Mouse (Mus musculus) embryonic facial prominence, embryonic 12.5 days (tissue): ENCODE results near the gene Mme. TPM values are rescaled to one million over a fixed set of nuclear protein-coding genes. Genes with fewer than 3 reads are reported as not detected.
A peak's percentile ranks its signal among the peaks of the same experiment; 100 is the strongest.

ENCODE experiments used
- ATAC-seq: fragments of 200-750 bp; cut with Nextera tagmentation; 2 replicates; pipeline ENCODE4 v1.8.0; 2017; ENCODE audit not compliant: insufficient number of reproducible peaks, insufficient read depth, low FRiP score, low TSS enrichment
- H3K27ac ChIP-seq: fragments of 300-500 bp; sonication (generic); 2 replicates; pipeline ENCODE4 v1.5.1; 2016; ENCODE audit warnings: mild to moderate bottlenecking
- H3K27me3 ChIP-seq: fragments of 300-500 bp; sonication (generic); 2 replicates; pipeline ENCODE4 v1.6.1; 2016; ENCODE audit warnings: mild to moderate bottlenecking, moderate library complexity
- H3K36me3 ChIP-seq: fragments of 300-500 bp; sonication (generic); 2 replicates; pipeline ENCODE4 v1.6.1; 2016; ENCODE audit warnings: mild to moderate bottlenecking
- H3K4me1 ChIP-seq: fragments of 300-500 bp; sonication (generic); 2 replicates; pipeline ENCODE4 v1.6.1; 2016
- H3K4me2 ChIP-seq: fragments of 300-500 bp; sonication (generic); replicated peaks from 2 replicates; pipeline ENCODE4 v1.6.1; 2016; ENCODE audit warnings: mild to moderate bottlenecking, moderate library complexity
- H3K4me3 ChIP-seq: fragments of 300-500 bp; sonication (generic); 2 replicates; pipeline ENCODE4 v1.5.1; 2016; ENCODE audit warnings: mild to moderate bottlenecking
- H3K9ac ChIP-seq: fragments of 300-500 bp; sonication (generic); 2 replicates; pipeline ENCODE4 v1.6.1; 2016; ENCODE audit warnings: mild to moderate bottlenecking, moderate library complexity
- H3K9me3 ChIP-seq: fragments of 300-500 bp; sonication (generic); 2 replicates; pipeline ENCODE4 v1.6.1; 2016; ENCODE audit warnings: mild to moderate bottlenecking, moderate library complexity
- WGBS: fragments of 180-500 bp; shearing (Covaris S2); methylation state at CpG from one replicate; pipeline ENCODE4 v1.1.7; 2016; 5-methylcytosine and 5-hydroxymethylcytosine counted together
- polyA plus RNA-seq: library from polyadenylated mRNA; unstranded; fragments of >200 nt; fragmentation: Nextera tagmentation; extraction: Ambion mirVana; gene quantifications from 2 replicates; pipeline ENCODE4 v1.2.1, GENCODE M21; 2016

Gene Mme
- polyA plus RNA-seq, 1 experiment from 2014 or later, result 48.1 TPM

- H3K27ac ChIP-seq, result peak overlapping the region; percentile 98
- H3K4me2 ChIP-seq, result peak overlapping the region; percentile 86
- no peaks in the 10 kb centered on the region for H3K36me3 ChIP-seq
- 0 out of 2 replicates have a peak, but pooled peaks cover 4% of the 10 kb centered on the region for H3K4me1 ChIP-seq
- no peaks in the 10 kb centered on the region for H3K9me3 ChIP-seq
- no peaks in the 10 kb centered on the region for H3K27me3 ChIP-seq
- WGBS, result 2% methylated on average over 12 of the region's 12 CpGs
- H3K4me3 ChIP-seq, result peak overlapping the region; percentile 81
- ATAC-seq, result 0 out of 2 replicates have a peak, but pooled peaks have one; percentile 17
- peak overlapping the region; percentile 81 for H3K9ac ChIP-seq
These were observed 55.1 kb downstream of the Mme start for GRCm38 (mm10) chr3:63296411-63296810.

GRCm38 (mm10) chr3:63297787-63298186 lies 56.5 kb downstream of the Mme start:
- ATAC-seq, result no peak
- Histone ChIP-seq H3K4me1 (0 out of 2 replicates have a peak, but pooled peaks cover 4% of the 10 kb centered on the region), H3K27ac (no peak overlapping the region), H3K9ac (no peak overlapping the region), H3K36me3 (no peaks in the 10 kb centered on the region), H3K9me3 (no peaks in the 10 kb centered on the region), H3K4me2 (peak overlapping the region; percentile 35), H3K4me3 (no peak overlapping the region), H3K27me3 (no peaks in the 10 kb centered on the region)
- WGBS, result 8% methylated on average over 6 of the region's 6 CpGs

- Histone ChIP-seq H3K36me3 (no peaks in the 10 kb centered on the region), H3K9ac (no peak overlapping the region), H3K27me3 (no peaks in the 10 kb centered on the region), H3K4me3 (no peak overlapping the region), H3K4me1 (peaks cover 5% of the 10 kb centered on the region; the same call in 1 of the 2 replicates), H3K27ac (no peak overlapping the region), H3K9me3 (no peaks in the 10 kb centered on the region), H3K4me2 (no peak overlapping the region)
- no peak for ATAC-seq
- 45% methylated on average over 7 of the region's 7 CpGs for WGBS
These were observed 73.9 kb downstream of the Mme start for GRCm38 (mm10) chr3:63315211-63315760.

GRCm38 (mm10) chr3:63317496-63317895 lies 76.2 kb downstream of the Mme start:
- no peak overlapping the region for H3K4me3 ChIP-seq
- no peaks in the 10 kb centered on the region for H3K27me3 ChIP-seq
- no peak overlapping the region for H3K4me2 ChIP-seq
- H3K9ac ChIP-seq, result no peak overlapping the region
- 70% methylated on average over 3 of the region's 3 CpGs for WGBS
- H3K9me3 ChIP-seq, result no peaks in the 10 kb centered on the region
- peaks cover 5% of the 10 kb centered on the region; the same call in 1 of the 2 replicates for H3K4me1 ChIP-seq
- H3K36me3 ChIP-seq, result no peaks in the 10 kb centered on the region
- ATAC-seq, result no peak
- H3K27ac ChIP-seq, result no peak overlapping the region

GRCm38 (mm10) chr3:63325615-63326014 lies 84.3 kb downstream of the Mme start:
- Histone ChIP-seq H3K4me3 (no peak overlapping the region), H3K4me1 (no peaks in the 10 kb centered on the region), H3K9me3 (no peaks in the 10 kb centered on the region), H3K9ac (no peak overlapping the region), H3K27ac (no peak overlapping the region), H3K27me3 (no peaks in the 10 kb centered on the region), H3K4me2 (no peak overlapping the region), H3K36me3 (no peaks in the 10 kb centered on the region)
- ATAC-seq, result no peak
- WGBS, result 72% methylated on average over 2 of the region's 2 CpGs

- no peak overlapping the region for H3K27ac ChIP-seq
- H3K27me3 ChIP-seq, result no peaks in the 10 kb centered on the region
- no peaks in the 10 kb centered on the region for H3K36me3 ChIP-seq
- no peak overlapping the region for H3K4me3 ChIP-seq
- ATAC-seq, result no peak
- H3K4me2 ChIP-seq, result no peak overlapping the region
- 84% methylated on average over 2 of the region's 2 CpGs for WGBS
- no peaks in the 10 kb centered on the region for H3K4me1 ChIP-seq
- H3K9me3 ChIP-seq, result no peaks in the 10 kb centered on the region
- H3K9ac ChIP-seq, result no peak overlapping the region
These were observed 98.8 kb downstream of the Mme start for GRCm38 (mm10) chr3:63340110-63340509.

GRCm38 (mm10) chr3:63340546-63340945 lies 99.2 kb downstream of the Mme start:
- H3K9me3 ChIP-seq, result no peaks in the 10 kb centered on the region
- H3K9ac ChIP-seq, result no peak overlapping the region
- ATAC-seq, result no peak
- H3K4me3 ChIP-seq, result no peak overlapping the region
- no peak overlapping the region for H3K27ac ChIP-seq
- H3K4me2 ChIP-seq, result no peak overlapping the region
- 84% methylated on average over 3 of the region's 3 CpGs for WGBS
- H3K4me1 ChIP-seq, result no peaks in the 10 kb centered on the region
- H3K36me3 ChIP-seq, result no peaks in the 10 kb centered on the region
- no peaks in the 10 kb centered on the region for H3K27me3 ChIP-seq

- Histone ChIP-seq H3K27ac (no peak overlapping the region), H3K4me2 (no peak overlapping the region), H3K27me3 (no peaks in the 10 kb centered on the region), H3K9ac (no peak overlapping the region), H3K4me3 (no peak overlapping the region), H3K36me3 (no peaks in the 10 kb centered on the region), H3K9me3 (no peaks in the 10 kb centered on the region), H3K4me1 (no peaks in the 10 kb centered on the region)
- no peak for ATAC-seq
- WGBS, result 93% methylated on average over 4 of the region's 4 CpGs
These were observed 100.1 kb downstream of the Mme start for GRCm38 (mm10) chr3:63341481-63341880.

- 77% methylated on average over 5 of the region's 5 CpGs for WGBS
- no peaks in the 10 kb centered on the region for H3K4me1 ChIP-seq
- ATAC-seq, result no peak
These were observed 103.7 kb downstream of the Mme start for GRCm38 (mm10) chr3:63344998-63345397.

GRCm38 (mm10) chr3:63348893-63349426 lies 107.6 kb downstream of the Mme start:
- Histone ChIP-seq H3K9me3 (no peaks in the 10 kb centered on the region), H3K9ac (no peak overlapping the region), H3K27ac (no peak overlapping the region), H3K4me2 (no peak overlapping the region), H3K27me3 (no peaks in the 10 kb centered on the region), H3K4me1 (no peaks in the 10 kb centered on the region), H3K4me3 (no peak overlapping the region), H3K36me3 (peaks cover 5% of the 10 kb centered on the region; the same call in 1 of the 2 replicates)
- WGBS, result 78% methylated on average over 2 of the region's 2 CpGs
- no peak for ATAC-seq

More at GRCm38 (mm10) chr3:63344998-63345397, 103.7 kb downstream of the Mme start:
- no peaks in the 10 kb centered on the region for H3K27me3 ChIP-seq
- no peak overlapping the region for H3K27ac ChIP-seq
- H3K4me2 ChIP-seq, result no peak overlapping the region
- H3K36me3 ChIP-seq, result peaks cover 5% of the 10 kb centered on the region; the same call in 1 of the 2 replicates
- no peak overlapping the region for H3K4me3 ChIP-seq
- no peak overlapping the region for H3K9ac ChIP-seq
- no peaks in the 10 kb centered on the region for H3K9me3 ChIP-seq

- Histone ChIP-seq H3K4me2 (no peak overlapping the region), H3K9me3 (no peaks in the 10 kb centered on the region), H3K36me3 (peaks cover 5% of the 10 kb centered on the region; the same call in 1 of the 2 replicates), H3K9ac (no peak overlapping the region), H3K27ac (no peak overlapping the region), H3K4me1 (no peaks in the 10 kb centered on the region), H3K4me3 (no peak overlapping the region), H3K27me3 (no peaks in the 10 kb centered on the region)
- WGBS, result 87% methylated on average over 4 of the region's 4 CpGs
- no peak for ATAC-seq
These were observed 108.9 kb downstream of the Mme start for GRCm38 (mm10) chr3:63350242-63350641.

GRCm38 (mm10) chr3:63350704-63351103 lies 109.4 kb downstream of the Mme start:
- no peaks in the 10 kb centered on the region for H3K9me3 ChIP-seq
- no peak for ATAC-seq
- H3K4me3 ChIP-seq, result no peak overlapping the region
- no peaks in the 10 kb centered on the region for H3K4me1 ChIP-seq
- no peak overlapping the region for H3K4me2 ChIP-seq
- 73% methylated on average over 3 of the region's 3 CpGs for WGBS
- H3K27me3 ChIP-seq, result no peaks in the 10 kb centered on the region
- no peak overlapping the region for H3K27ac ChIP-seq
- peaks cover 5% of the 10 kb centered on the region; the same call in 1 of the 2 replicates for H3K36me3 ChIP-seq
- H3K9ac ChIP-seq, result no peak overlapping the region
